Mouse (Mus musculus) hindbrain, embryonic 11.5 days (tissue): ENCODE results near the gene Gm9913. TPM values are rescaled to one million over a fixed set of nuclear protein-coding genes. Genes with fewer than 3 reads are reported as not detected.

Experiments
- ATAC-seq: fragments of 200-750 bp; cut with Nextera tagmentation; 2 replicates; pipeline ENCODE4 v1.8.0; 2017; ENCODE audit warnings: mild to moderate bottlenecking, moderate TSS enrichment, moderate library complexity; ENCODE audit not compliant: low FRiP score
- DNase-seq: peaks from one replicate; pipeline ENCODE4 v3.0.0-alpha.2; 2015; ENCODE audit warnings: low spot score
- H3K27ac ChIP-seq: fragments of 300-500 bp; sonication (generic); 2 replicates; pipeline ENCODE4 v1.5.1; 2014; ENCODE audit warnings: mild to moderate bottlenecking, low read depth, low read length
- H3K27me3 ChIP-seq: fragments of 300-500 bp; sonication (generic); 2 replicates; pipeline ENCODE4 v1.6.1; 2014; ENCODE audit warnings: mild to moderate bottlenecking, low read length, moderate library complexity, mixed read lengths; ENCODE audit not compliant: control insufficient read depth, insufficient read depth
- H3K36me3 ChIP-seq: fragments of 300-500 bp; sonication (generic); 2 replicates; pipeline ENCODE4 v1.6.1; 2014; ENCODE audit warnings: mild to moderate bottlenecking, low read length, moderate library complexity, mixed read lengths; ENCODE audit not compliant: control insufficient read depth, insufficient read depth
- H3K4me1 ChIP-seq: fragments of 300-500 bp; sonication (generic); replicated peaks from 2 replicates; pipeline ENCODE4 v1.6.1; 2014; ENCODE audit warnings: low read length, mixed read lengths; ENCODE audit not compliant: control insufficient read depth, insufficient read depth
- H3K4me2 ChIP-seq: fragments of 300-500 bp; sonication (generic); replicated peaks from 2 replicates; pipeline ENCODE4 v1.6.1; 2014; ENCODE audit warnings: mild to moderate bottlenecking, low read depth, low read length
- H3K4me3 ChIP-seq: fragments of 300-500 bp; sonication (generic); 2 replicates; pipeline ENCODE4 v1.5.1; 2014; ENCODE audit warnings: low read depth, low read length
- H3K9ac ChIP-seq: fragments of 300-500 bp; sonication (generic); 2 replicates; pipeline ENCODE4 v1.6.1; 2014; ENCODE audit warnings: low read depth, low read length
- H3K9me3 ChIP-seq: fragments of 300-500 bp; sonication (generic); 2 replicates; pipeline ENCODE4 v1.6.1; 2016; ENCODE audit warnings: low read length; ENCODE audit not compliant: control insufficient read depth
- WGBS: fragments of 180-500 bp; shearing (Covaris S2); extraction: QIAGEN DNeasy Blood & Tissue Kit; methylation state at CpG from one replicate; pipeline ENCODE4 v1.1.7; 2014; 5-methylcytosine and 5-hydroxymethylcytosine counted together
- polyA plus RNA-seq: library from polyadenylated mRNA; unstranded; fragments of >200 nt; fragmentation: Nextera tagmentation; extraction: Ambion mirVana; gene quantifications from 2 replicates; pipeline ENCODE4 v1.2.1, GENCODE M21; 2014

Gm9913 gene
- polyA plus RNA-seq, 1 experiment from 2014 or later, result 0.25 TPM

- no peaks in the 10 kb centered on the region for H3K27me3 ChIP-seq
- DNase-seq (no peak), ATAC-seq (no peak)
- no peaks in the 10 kb centered on the region for H3K9me3 ChIP-seq
- H3K4me3 ChIP-seq, result no peak overlapping the region
- 87% methylated on average over 5 of the region's 5 CpGs for WGBS
- no peaks in the 10 kb centered on the region for H3K4me1 ChIP-seq
- no peaks in the 10 kb centered on the region for H3K36me3 ChIP-seq
- no peak overlapping the region for H3K27ac ChIP-seq
- H3K9ac ChIP-seq, result no peak overlapping the region
- no peak overlapping the region for H3K4me2 ChIP-seq
Observed at GRCm38 (mm10) chr2:125526566-125526965, 21.7 kb downstream of the Gm9913 start.

GRCm38 (mm10) chr2:125530665-125531064 lies 25.8 kb downstream of the Gm9913 start:
- Histone ChIP-seq H3K36me3 (no peaks in the 10 kb centered on the region), H3K27me3 (no peaks in the 10 kb centered on the region), H3K4me1 (no peaks in the 10 kb centered on the region), H3K27ac (no peak overlapping the region), H3K4me3 (no peak overlapping the region), H3K9ac (no peak overlapping the region), H3K9me3 (no peaks in the 10 kb centered on the region), H3K4me2 (no peak overlapping the region)
- no peak for ATAC-seq
- 82% methylated on average over 6 of the region's 6 CpGs for WGBS
- DNase-seq, result no peak

- no peak overlapping the region for H3K9ac ChIP-seq
- H3K4me3 ChIP-seq, result no peak overlapping the region
- no peaks in the 10 kb centered on the region for H3K36me3 ChIP-seq
- no peak overlapping the region for H3K27ac ChIP-seq
- no peaks in the 10 kb centered on the region for H3K27me3 ChIP-seq
- WGBS, result 91% methylated on average over 3 of the region's 3 CpGs
- no peaks in the 10 kb centered on the region for H3K4me1 ChIP-seq
- DNase-seq (no peak), ATAC-seq (no peak)
- no peaks in the 10 kb centered on the region for H3K9me3 ChIP-seq
- H3K4me2 ChIP-seq, result no peak overlapping the region
Observed at GRCm38 (mm10) chr2:125539640-125540039, 34.8 kb downstream of the Gm9913 start.

GRCm38 (mm10) chr2:125540579-125540978 lies 35.7 kb downstream of the Gm9913 start:
- no peaks in the 10 kb centered on the region for H3K27me3 ChIP-seq
- no peak overlapping the region for H3K27ac ChIP-seq
- WGBS, result 86% methylated on average over 7 of the region's 7 CpGs
- no peak overlapping the region for H3K4me2 ChIP-seq
- ATAC-seq (no peak), DNase-seq (no peak)
- H3K9ac ChIP-seq, result no peak overlapping the region
- H3K9me3 ChIP-seq, result no peaks in the 10 kb centered on the region
- H3K36me3 ChIP-seq, result no peaks in the 10 kb centered on the region
- H3K4me1 ChIP-seq, result no peaks in the 10 kb centered on the region
- H3K4me3 ChIP-seq, result no peak overlapping the region

GRCm38 (mm10) chr2:125541451-125541850 lies 36.6 kb downstream of the Gm9913 start:
- 73% methylated on average over 7 of the region's 7 CpGs for WGBS
- DNase-seq (no peak), ATAC-seq (no peak)
- Histone ChIP-seq H3K36me3 (no peaks in the 10 kb centered on the region), H3K4me2 (no peak overlapping the region), H3K27ac (no peak overlapping the region), H3K9me3 (no peaks in the 10 kb centered on the region), H3K4me3 (no peak overlapping the region), H3K4me1 (no peaks in the 10 kb centered on the region), H3K27me3 (no peaks in the 10 kb centered on the region), H3K9ac (no peak overlapping the region)

GRCm38 (mm10) chr2:125543646-125544045 lies 38.8 kb downstream of the Gm9913 start:
- no peaks in the 10 kb centered on the region for H3K4me1 ChIP-seq
- H3K9ac ChIP-seq, result no peak overlapping the region
- no peaks in the 10 kb centered on the region for H3K9me3 ChIP-seq
- ATAC-seq, result no peak
- DNase-seq, result no peak
- H3K4me3 ChIP-seq, result no peak overlapping the region
- no peak overlapping the region for H3K4me2 ChIP-seq
- no peak overlapping the region for H3K27ac ChIP-seq
- 81% methylated on average over 1 of the region's 1 CpGs for WGBS
- H3K27me3 ChIP-seq, result no peaks in the 10 kb centered on the region
- H3K36me3 ChIP-seq, result no peaks in the 10 kb centered on the region

GRCm38 (mm10) chr2:125544986-125545385 lies 40.1 kb downstream of the Gm9913 start:
- H3K4me1 ChIP-seq, result no peaks in the 10 kb centered on the region
- H3K9ac ChIP-seq, result no peak overlapping the region
- no peak for ATAC-seq
- DNase-seq, result no peak
- H3K27me3 ChIP-seq, result no peaks in the 10 kb centered on the region
- no peak overlapping the region for H3K4me3 ChIP-seq
- no peaks in the 10 kb centered on the region for H3K36me3 ChIP-seq
- no peak overlapping the region for H3K4me2 ChIP-seq
- WGBS, result 82% methylated on average over 3 of the region's 3 CpGs
- H3K27ac ChIP-seq, result no peak overlapping the region
- H3K9me3 ChIP-seq, result no peaks in the 10 kb centered on the region

- no peaks in the 10 kb centered on the region for H3K36me3 ChIP-seq
- no peak overlapping the region for H3K9ac ChIP-seq
- no peak overlapping the region for H3K4me3 ChIP-seq
- 71% methylated on average over 1 of the region's 1 CpGs for WGBS
- no peaks in the 10 kb centered on the region for H3K4me1 ChIP-seq
- H3K4me2 ChIP-seq, result no peak overlapping the region
- ATAC-seq, result no peak
- DNase-seq, result no peak
- no peak overlapping the region for H3K27ac ChIP-seq
- H3K9me3 ChIP-seq, result no peaks in the 10 kb centered on the region
- no peaks in the 10 kb centered on the region for H3K27me3 ChIP-seq
Observed at GRCm38 (mm10) chr2:125548806-125549578, 44.1 kb downstream of the Gm9913 start.

GRCm38 (mm10) chr2:125555830-125556229 lies 50.9 kb downstream of the Gm9913 start:
- ATAC-seq (no peak), DNase-seq (no peak)
- Histone ChIP-seq H3K4me3 (no peak overlapping the region), H3K27me3 (no peaks in the 10 kb centered on the region), H3K9ac (no peak overlapping the region), H3K36me3 (no peaks in the 10 kb centered on the region), H3K4me1 (no peaks in the 10 kb centered on the region), H3K4me2 (no peak overlapping the region), H3K27ac (no peak overlapping the region), H3K9me3 (no peaks in the 10 kb centered on the region)
- 80% methylated on average over 6 of the region's 6 CpGs for WGBS
